24 mouse cellular contexts compared by ENCODE assay signal in the genomic region with DNA sequence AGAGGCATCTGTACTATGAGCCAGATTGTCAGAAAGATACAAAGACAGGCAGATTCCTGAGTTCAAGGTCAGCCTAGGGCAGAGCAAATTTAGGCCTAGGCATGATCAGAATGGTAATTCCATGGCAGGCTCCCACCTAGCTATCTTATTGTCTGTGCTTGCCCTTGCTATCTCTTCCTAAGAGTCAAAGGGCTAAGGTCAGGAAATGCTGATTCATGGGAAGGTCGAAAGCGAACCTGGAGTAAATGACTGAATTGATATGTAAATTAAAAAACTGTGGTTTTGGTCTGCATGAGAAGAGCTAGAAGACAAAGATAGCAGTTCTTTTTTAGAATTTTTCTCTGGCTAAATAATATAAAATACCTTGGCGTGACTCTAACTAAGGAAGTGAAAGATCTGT.
"Had no signal": no experiment of that assay in that cellular context is flagged by ENCODE, and none has a peak within 500 bp of the region (broad histone marks: within the 10 kb centered on the region; RNA-seq: fewer than 3 reads in every experiment).

No protein-coding gene starts in this region.

- H3K9ac ChIP-seq: heart, embryonic 12.5 days; hindbrain, embryonic 12.5 days; hindbrain, embryonic 14.5 days; intestine, embryonic 15.5 days; limb, embryonic 12.5 days; liver, embryonic 13.5 days; liver, embryonic 15.5 days had no signal

- DNase-seq: gastrocnemius, adult 2 months; gastrocnemius, postnatal 10 days; gastrocnemius, postnatal 25 days; heart, adult 18-20 months; heart, postnatal 10 days; heart, postnatal 4 days; kidney, adult 18-20 months; kidney, adult 8-10 months; kidney, postnatal 14 days; kidney, postnatal 36 days; layer of hippocampus, adult 9-11 months; layer of hippocampus, postnatal 36 days; liver; liver, embryonic 13.5 days had no signal

- H3K9me3 ChIP-seq: intestine, embryonic 15.5 days; limb, embryonic 10.5 days; liver, embryonic 13.5 days; liver, embryonic 15.5 days had no signal

- H3K36me3 ChIP-seq: hindbrain, embryonic 12.5 days; intestine, embryonic 15.5 days; limb, embryonic 10.5 days; limb, embryonic 12.5 days; liver, embryonic 13.5 days; liver, embryonic 15.5 days had no signal

- H3K4me3 ChIP-seq: gastrocnemius, adult 2 months; heart, embryonic 10.5 days; heart, embryonic 12.5 days; hindbrain, embryonic 10.5 days; hindbrain, embryonic 12.5 days; intestine, embryonic 15.5 days; limb, embryonic 10.5 days; limb, embryonic 12.5 days; liver, embryonic 13.5 days; liver, embryonic 15.5 days had no signal

- H3K4me1 ChIP-seq: heart, embryonic 10.5 days; heart, embryonic 12.5 days; hindbrain, embryonic 10.5 days; hindbrain, embryonic 12.5 days; intestine, embryonic 15.5 days; limb, embryonic 10.5 days; limb, embryonic 12.5 days; liver, embryonic 13.5 days; liver, embryonic 15.5 days had no signal

- H3K27ac ChIP-seq: gastrocnemius, adult 2 months; heart, embryonic 10.5 days; hindbrain, embryonic 10.5 days; hindbrain, embryonic 12.5 days; hindbrain, embryonic 14.5 days; intestine, embryonic 15.5 days; kidney, postnatal 0 days; limb, embryonic 10.5 days; limb, embryonic 12.5 days; liver, embryonic 13.5 days; liver, embryonic 15.5 days had no signal
